Mouse (Mus musculus) adrenal gland, adult 2 months (tissue): Measurements from ENCODE around the gene Dysf. TPM values are rescaled to one million over a fixed set of nuclear protein-coding genes. Genes with fewer than 3 reads are reported as not detected.

Experiments used
- DNase-seq: peaks from one replicate; pipeline ENCODE4 v3.0.0; 2021
- polyA plus RNA-seq: library from polyadenylated mRNA; depleted of rRNA; stranded (reverse); fragments of >200 nt; gene quantifications from 2 replicates; pipeline ENCODE4 v1.2.3, GENCODE M21; 2012; rRNA removed
- total RNA-seq, 2 experiments: library from RNA; stranded (reverse); gene quantifications; 2 replicates each; pipeline ENCODE4 v1.2.3; 2021

Gene Dysf
- total and polyA plus RNA-seq, 3 experiments: 31.0 to 64.2 (median 54.4) TPM

DNA sequence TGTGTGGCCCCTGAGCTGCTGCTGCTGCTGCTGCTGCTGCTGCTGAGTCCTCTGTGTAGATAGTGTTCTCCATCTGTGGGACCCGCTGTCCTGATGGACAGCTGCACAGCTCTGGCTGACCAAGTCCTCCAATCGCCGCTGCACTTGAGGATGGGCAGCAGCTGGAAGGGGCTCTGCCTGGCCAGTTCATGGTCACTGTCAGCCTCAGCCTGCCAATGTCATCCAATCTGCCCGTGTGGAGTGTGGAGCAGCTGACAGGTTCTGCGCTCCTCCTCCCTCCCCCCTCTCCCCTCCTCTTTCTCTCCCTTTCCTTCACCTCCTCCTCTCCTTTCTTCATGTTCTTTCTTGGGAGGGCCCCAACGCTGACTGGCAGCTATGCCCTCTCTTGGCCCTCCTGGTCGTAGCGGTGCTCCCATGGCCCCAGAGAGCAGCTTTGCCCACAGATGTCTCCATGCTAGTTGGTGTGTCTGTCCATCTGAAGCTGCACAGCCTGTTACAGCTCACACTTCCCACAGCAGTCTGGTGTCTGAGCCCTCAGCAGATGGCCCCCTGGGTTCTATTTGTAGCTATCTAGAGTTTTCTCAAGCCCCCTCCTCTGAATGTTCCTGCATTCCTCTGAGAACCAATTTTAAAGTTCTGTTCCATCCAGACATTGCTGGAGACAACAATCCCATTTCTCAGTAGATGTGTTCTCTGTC lies 223.8 kb downstream of the Dysf start:
- DNase-seq: no peak

DNA sequence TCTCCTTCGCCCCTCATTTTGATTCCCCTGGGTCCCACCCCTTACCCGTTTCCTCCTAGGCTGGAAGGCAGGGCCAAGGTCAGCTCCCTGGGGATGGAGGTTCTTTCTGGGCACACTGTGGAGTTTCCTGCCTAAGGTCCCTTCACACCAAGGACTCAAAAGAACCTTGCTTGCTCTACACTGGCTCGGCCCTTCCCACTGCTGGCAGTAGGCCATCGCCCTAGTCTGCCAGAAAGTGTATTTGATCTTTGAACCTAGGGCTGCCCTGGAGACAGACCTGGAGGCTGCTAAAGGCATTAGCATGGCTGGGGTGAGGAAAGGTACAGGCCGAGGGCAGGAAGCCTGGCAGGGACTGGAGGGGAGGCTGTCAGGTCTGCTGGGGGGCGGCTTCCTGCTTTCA lies 225.4 kb downstream of the Dysf start:
- DNase-seq: peak; percentile 85

DNA sequence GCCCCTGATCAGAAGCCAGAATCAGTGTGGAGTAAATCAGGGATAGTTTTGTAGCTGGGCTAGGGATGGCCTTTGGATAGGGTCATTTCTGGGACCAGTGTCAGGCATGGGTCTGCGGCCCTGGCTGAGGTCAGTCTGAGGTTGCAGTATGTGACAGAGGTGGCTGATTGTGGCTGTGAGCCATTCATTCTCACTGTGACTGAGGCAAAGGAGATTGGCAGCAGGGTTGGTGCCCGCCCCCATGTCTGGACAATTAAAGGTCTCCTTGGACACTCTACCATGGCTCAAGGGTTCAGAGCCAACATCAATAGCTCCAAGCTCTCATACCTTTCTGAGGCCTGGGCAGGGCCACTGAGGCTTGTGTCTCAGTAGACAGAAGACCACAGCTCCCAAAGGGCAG lies 227.0 kb downstream of the Dysf start:
- no peak for DNase-seq

DNA sequence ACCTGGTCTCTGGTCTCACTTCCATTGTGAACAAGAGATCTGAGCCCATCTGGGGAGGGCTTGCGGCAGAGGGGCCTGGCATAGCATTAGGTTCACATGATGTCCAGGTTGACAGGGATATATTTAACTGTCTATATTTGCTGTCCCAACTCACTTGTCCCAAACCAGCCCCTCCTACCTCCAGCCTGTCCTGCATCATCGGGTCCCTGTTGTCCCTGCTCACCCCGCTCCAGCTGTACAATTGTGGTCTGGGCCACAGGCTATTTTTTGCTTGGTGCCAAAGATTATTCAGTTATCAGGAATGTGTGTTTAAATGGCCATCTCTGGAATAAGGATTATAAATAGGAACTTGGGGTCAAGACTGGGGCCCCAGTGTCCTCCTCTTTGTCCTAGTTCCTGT lies 235.0 kb downstream of the Dysf start:
- no peak for DNase-seq

DNA sequence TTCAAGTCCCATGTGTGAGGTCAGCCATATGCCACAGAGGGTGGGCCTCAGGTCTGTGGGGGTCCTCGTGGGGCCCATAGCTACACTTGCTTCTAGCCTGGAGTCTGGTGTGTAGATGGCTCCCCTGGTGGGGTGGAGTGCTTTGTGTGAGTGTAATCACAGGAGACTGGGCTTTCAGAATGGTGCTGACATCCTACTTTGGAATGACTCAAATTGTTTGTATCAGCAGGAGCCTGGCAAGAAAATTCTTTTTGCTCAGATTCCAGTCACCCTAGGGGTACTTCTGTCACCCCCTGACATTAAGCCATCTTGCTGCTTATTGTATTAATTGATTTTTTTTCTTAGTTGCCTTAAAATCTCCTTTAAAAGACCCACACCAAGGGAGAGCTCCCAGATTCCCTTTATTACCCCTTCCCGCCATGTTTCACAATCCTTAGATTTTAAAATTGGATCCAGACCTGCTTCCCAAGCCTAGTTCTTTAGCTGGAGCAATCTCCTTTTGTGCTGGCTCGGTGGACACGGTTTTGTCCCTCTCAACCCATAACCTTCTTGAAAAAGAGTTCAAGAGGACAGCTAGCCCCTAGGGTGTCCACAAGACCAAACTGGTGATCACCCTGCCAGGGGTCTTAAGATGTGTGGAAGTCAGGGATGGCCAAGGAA lies 237.8 kb downstream of the Dysf start:
- DNase-seq: no peak

DNA sequence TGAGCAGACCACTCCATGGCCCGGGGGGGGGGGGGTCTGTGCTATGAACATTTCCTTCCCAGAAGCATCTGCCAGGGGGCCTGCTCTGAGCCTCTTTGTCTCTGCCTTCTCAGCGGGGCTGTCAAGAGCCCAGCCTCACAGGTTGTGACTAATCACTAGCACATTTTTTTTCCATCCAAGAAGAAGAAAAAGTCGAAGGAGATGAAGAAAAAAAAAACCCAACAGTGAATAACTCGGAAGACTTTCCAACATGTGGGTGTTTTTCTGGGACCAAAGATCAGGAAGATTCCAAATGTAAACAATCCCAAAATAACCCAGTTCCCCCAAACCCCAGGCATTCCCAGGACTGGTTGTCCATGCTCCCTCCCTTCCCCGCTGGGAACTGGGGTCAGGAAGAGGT lies 238.6 kb downstream of the Dysf start:
- DNase-seq: no peak

Other genes with a start within 250 kb of the Dysf start
- not detected for gene Ankrd53, start 245.9 kb upstream of the Dysf start, total RNA-seq
- 0.06 TPM in 1 of 2 replicates, not detected in the other for gene Ankrd53, start 245.9 kb upstream of the Dysf start, polyA plus RNA-seq
- 100 to 1,000 TPM; 181 to 195 TPM for gene Tex261, start 232.8 kb upstream of the Dysf start, total RNA-seq
- 148 and 156 TPM in 2 replicates for gene Tex261, start 232.8 kb upstream of the Dysf start, polyA plus RNA-seq
- gene Nagk, start 213.6 kb upstream of the Dysf start, total RNA-seq: 10 to 100 TPM; 39.9 to 46.9 TPM
- gene Nagk, start 213.6 kb upstream of the Dysf start, polyA plus RNA-seq: 23.2 and 29.4 TPM in 2 replicates
- 10 to 100 TPM; 22.0 to 36.9 TPM for gene Paip2b, start 176.8 kb upstream of the Dysf start, total RNA-seq
- gene Paip2b, start 176.8 kb upstream of the Dysf start, polyA plus RNA-seq: 3.6 and 5.0 TPM in 2 replicates
- gene Zfp638, start 141.5 kb upstream of the Dysf start, total RNA-seq: 100 to 1,000 TPM in 1 of 2 experiments, 10 to 100 TPM in 1; 82.6 to 118 TPM
- 7.1 and 7.4 TPM in 2 replicates for gene Zfp638, start 141.5 kb upstream of the Dysf start, polyA plus RNA-seq